28 mouse cellular contexts compared by ENCODE assay signal in the genomic region with DNA sequence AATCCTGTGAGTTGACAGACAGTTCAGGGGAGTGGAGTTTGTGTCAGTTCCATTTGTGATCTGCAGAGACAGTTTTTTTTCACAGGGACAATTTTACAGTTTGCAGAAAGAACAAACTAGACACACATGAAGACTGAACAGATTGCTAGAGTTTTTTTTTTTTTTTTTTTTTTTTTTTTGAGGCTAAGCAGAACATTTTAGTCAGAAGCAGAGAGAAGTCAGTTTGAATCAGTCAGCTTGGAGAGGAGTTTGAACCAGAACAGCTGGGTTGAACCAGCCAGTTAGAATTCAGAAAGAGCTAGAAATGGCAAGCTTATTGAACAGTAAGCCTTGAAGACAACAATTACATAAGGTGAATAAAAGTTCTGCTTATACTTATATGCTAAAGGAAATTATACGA.
"Had no signal": no experiment of that assay in that cellular context is flagged by ENCODE, and none has a peak within 500 bp of the region (broad histone marks: within the 10 kb centered on the region; RNA-seq: fewer than 3 reads in every experiment).

No protein-coding gene starts in this region.

- H3K9ac ChIP-seq: limb, embryonic 12.5 days; limb, embryonic 13.5 days; limb, embryonic 15.5 days; liver, embryonic 12.5 days; liver, embryonic 13.5 days; liver, embryonic 14.5 days; liver, embryonic 15.5 days; liver, postnatal 0 days; lung, embryonic 14.5 days; lung, embryonic 15.5 days; midbrain, embryonic 12.5 days; midbrain, embryonic 13.5 days; midbrain, embryonic 15.5 days; neural tube, embryonic 12.5 days had no signal

- H3K4me1 ChIP-seq: limb, embryonic 10.5 days; limb, embryonic 12.5 days; limb, embryonic 13.5 days; limb, embryonic 15.5 days; liver, embryonic 12.5 days; liver, embryonic 13.5 days; liver, embryonic 15.5 days; lung, embryonic 15.5 days; megakaryocyte, embryonic 14.5 days; midbrain, embryonic 10.5 days; midbrain, embryonic 12.5 days; midbrain, embryonic 13.5 days; midbrain, embryonic 15.5 days; neural tube, embryonic 12.5 days had no signal

- H3K4me3 ChIP-seq: limb, embryonic 10.5 days; limb, embryonic 12.5 days; limb, embryonic 13.5 days; limb, embryonic 15.5 days; liver, embryonic 12.5 days; liver, embryonic 13.5 days; liver, embryonic 15.5 days; lung, embryonic 15.5 days; megakaryocyte, embryonic 14.5 days; midbrain, embryonic 10.5 days; midbrain, embryonic 12.5 days; midbrain, embryonic 13.5 days; midbrain, embryonic 15.5 days; myocyte; neural tube, embryonic 12.5 days had no signal

- H3K36me3 ChIP-seq: limb, embryonic 10.5 days; limb, embryonic 12.5 days; limb, embryonic 13.5 days; limb, embryonic 15.5 days; liver, embryonic 12.5 days; liver, embryonic 13.5 days; liver, embryonic 15.5 days; lung, embryonic 15.5 days; midbrain, embryonic 10.5 days; midbrain, embryonic 12.5 days; midbrain, embryonic 13.5 days; midbrain, embryonic 15.5 days; neural tube, embryonic 12.5 days had no signal

- DNase-seq: left cerebral cortex, postnatal 4 days; liver; liver, embryonic 13.5 days; liver, postnatal 0 days; lung, adult 18-20 months; lung, adult 2 months; lung, embryonic 14.5 days; lung, postnatal 10 days; lung, postnatal 14 days; lung, postnatal 36 days; lung, postnatal 4 days; midbrain, embryonic 14.5 days had no signal

- H3K9me3 ChIP-seq: limb, embryonic 10.5 days; limb, embryonic 15.5 days; liver, embryonic 15.5 days; lung, embryonic 15.5 days; midbrain, embryonic 10.5 days; midbrain, embryonic 12.5 days; neural tube, embryonic 12.5 days had no signal

- H3K27ac ChIP-seq: limb, embryonic 10.5 days; limb, embryonic 12.5 days; limb, embryonic 13.5 days; limb, embryonic 15.5 days; liver, embryonic 12.5 days; liver, embryonic 13.5 days; liver, embryonic 14.5 days; liver, embryonic 15.5 days; lung, embryonic 15.5 days; macrophage; midbrain, embryonic 10.5 days; midbrain, embryonic 12.5 days; midbrain, embryonic 13.5 days; midbrain, embryonic 15.5 days; neural tube, embryonic 12.5 days had no signal
